Mouse (Mus musculus): ENCODE data around the gene Anapc16. TPM values are rescaled to one million over a fixed set of nuclear protein-coding genes. Genes with fewer than 3 reads are reported as not detected.

The Anapc16 gene
- total RNA-seq, 2 experiments from 2014 or later = 36.2 to 46.2 TPM

- ATAC-seq (replicated peaks; ENCODE audit: poor library complexity, severe bottlenecking) = peak; percentile 2
Observed at GRCm38 (mm10) chr10:59952152-59952780, 50.7 kb downstream of the Anapc16 start.

GRCm38 (mm10) chr10:59951211-59952151 lies 51.5 kb downstream of the Anapc16 start, which contains the start of gene Ddit4:
TSS of gene Ddit4 (minus strand) at chr10:59951834.
- ATAC-seq (replicated peaks; ENCODE audit: poor library complexity, severe bottlenecking) = peak; percentile 87

GRCm38 (mm10) chr10:59950716-59951191 lies 52.2 kb downstream of the Anapc16 start:
- peak; percentile 40 for ATAC-seq (replicated peaks; ENCODE audit: poor library complexity, severe bottlenecking)

GRCm38 (mm10) chr10:59949783-59950605 lies 52.9 kb downstream of the Anapc16 start:
- no peak for ATAC-seq (replicated peaks; ENCODE audit: poor library complexity, severe bottlenecking)

- ATAC-seq (replicated peaks; ENCODE audit: poor library complexity, severe bottlenecking) = no peak
Observed at GRCm38 (mm10) chr10:59949255-59949648, 53.7 kb downstream of the Anapc16 start.

GRCm38 (mm10) chr10:59948363-59949254 lies 54.3 kb downstream of the Anapc16 start:
- no peak for ATAC-seq (replicated peaks; ENCODE audit: poor library complexity, severe bottlenecking)

- no peak for ATAC-seq (replicated peaks; ENCODE audit: poor library complexity, severe bottlenecking)
Observed at GRCm38 (mm10) chr10:59947296-59948073, 55.5 kb downstream of the Anapc16 start.

GRCm38 (mm10) chr10:59946362-59946761 lies 56.6 kb downstream of the Anapc16 start:
- no peak for ATAC-seq (replicated peaks; ENCODE audit: poor library complexity, severe bottlenecking)

- ATAC-seq (replicated peaks; ENCODE audit: poor library complexity, severe bottlenecking) = no peak
Observed at GRCm38 (mm10) chr10:59945416-59945815, 57.5 kb downstream of the Anapc16 start.

- peak; percentile 85 for ATAC-seq (replicated peaks; ENCODE audit: poor library complexity, severe bottlenecking)
Observed at GRCm38 (mm10) chr10:59943421-59943989, 59.4 kb downstream of the Anapc16 start.

- no peak for ATAC-seq (replicated peaks; ENCODE audit: poor library complexity, severe bottlenecking)
Observed at GRCm38 (mm10) chr10:59942847-59943420, 60.0 kb downstream of the Anapc16 start.

GRCm38 (mm10) chr10:59942281-59942846 lies 60.6 kb downstream of the Anapc16 start:
- no peak for ATAC-seq (replicated peaks; ENCODE audit: poor library complexity, severe bottlenecking)

- ATAC-seq (replicated peaks; ENCODE audit: poor library complexity, severe bottlenecking) = no peak
Observed at GRCm38 (mm10) chr10:59939081-59939480, 63.9 kb downstream of the Anapc16 start.

GRCm38 (mm10) chr10:59938662-59939061 lies 64.3 kb downstream of the Anapc16 start:
- ATAC-seq (replicated peaks; ENCODE audit: poor library complexity, severe bottlenecking) = no peak
